Mouse (Mus musculus): ENCODE measurements at regions not wholly inside any gene's neighbourhood (a gene's known extent, or its start where the extent isn't known, plus 50 kb on each side); places are given as distances from the start of the nearest gene placed in this dataset.

DNA sequence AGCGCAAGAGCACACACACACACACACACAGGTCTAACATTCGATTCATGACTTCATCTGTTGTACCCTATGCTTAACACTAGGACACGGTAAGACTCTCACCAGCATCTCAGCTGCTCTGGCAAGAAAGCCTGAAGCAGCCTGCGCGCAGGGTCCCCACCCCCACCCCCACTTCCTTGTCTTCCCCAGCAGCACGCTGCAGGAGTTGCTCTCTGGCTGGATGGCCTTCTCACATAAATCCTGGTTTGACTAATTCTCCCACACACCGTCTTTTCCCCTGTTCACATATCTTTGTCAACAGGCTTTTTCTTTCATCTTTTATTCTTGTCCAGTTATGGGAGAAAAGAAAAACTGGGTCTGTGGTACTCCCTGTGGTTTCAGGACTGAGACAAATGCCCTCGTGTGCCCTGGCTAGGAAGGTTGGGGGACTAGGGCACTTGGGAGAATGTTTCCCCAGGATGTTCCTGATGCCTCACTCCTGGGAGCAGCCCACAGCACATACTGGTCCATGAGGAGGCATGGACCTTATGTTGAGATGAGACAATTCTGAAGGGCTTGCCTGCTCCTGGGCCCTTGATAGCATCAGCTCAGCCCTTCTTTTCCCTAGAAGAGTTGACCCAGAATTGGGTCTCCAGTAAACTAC, 181.2 kb downstream of the Mreg start:
- Histone ChIP-seq H3K4me2 (ENCODE audit: low read depth, low read length) (no peak overlapping the region), H3K4me3 (replicated peaks; ENCODE audit: low read length) (no peak overlapping the region)
- no peak for ATAC-seq (ENCODE audit: insufficient read depth, low FRiP score)

DNA sequence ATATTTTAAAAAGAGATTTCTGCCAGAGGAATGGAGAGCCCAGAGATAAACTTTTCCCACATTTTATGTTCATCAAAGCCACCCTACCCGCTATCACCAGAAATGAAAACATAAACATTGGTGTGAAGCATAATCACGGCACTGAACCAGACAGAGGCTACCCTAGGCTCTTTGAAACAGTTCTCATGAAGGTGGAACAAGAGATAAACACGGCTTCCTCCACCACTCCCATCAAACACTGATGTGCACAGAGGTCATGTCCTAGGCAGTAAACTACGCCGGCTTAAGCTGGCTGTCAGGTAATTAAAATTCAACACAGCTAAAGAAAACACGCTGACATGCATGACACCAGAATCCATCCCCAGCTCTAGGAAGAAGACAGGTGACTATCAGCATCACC, 182.5 kb downstream of the Mreg start:
- Histone ChIP-seq H3K9ac (ENCODE audit: low read length) (no peak overlapping the region), H3K9me3 (replicated peaks; ENCODE audit: control insufficient read depth, low read length) (no peaks in the 10 kb centered on the region), H3K4me2 (ENCODE audit: low read depth, low read length) (no peak overlapping the region), H3K36me3 (ENCODE audit: control insufficient read depth, insufficient read depth, low read length) (no peaks in the 10 kb centered on the region), H3K27ac (ENCODE audit: low read length) (no peak overlapping the region), H3K4me1 (ENCODE audit: control insufficient read depth, insufficient read depth, low read length) (no peaks in the 10 kb centered on the region), H3K27me3 (ENCODE audit: control insufficient read depth, insufficient read depth, low read length) (no peaks in the 10 kb centered on the region), H3K4me3 (replicated peaks; ENCODE audit: low read length) (no peak overlapping the region)
- WGBS = 60% methylated on average over 6 of the region's 6 CpGs
- no peak for ATAC-seq (ENCODE audit: insufficient read depth, low FRiP score)

More for the DNA sequence above, 181.2 kb downstream of the Mreg start:
- no peaks in the 10 kb centered on the region for H3K36me3 ChIP-seq (ENCODE audit: control insufficient read depth, insufficient read depth, low read length)
- no peaks in the 10 kb centered on the region for H3K27me3 ChIP-seq (ENCODE audit: control insufficient read depth, insufficient read depth, low read length)
- no peaks in the 10 kb centered on the region for H3K9me3 ChIP-seq (replicated peaks; ENCODE audit: control insufficient read depth, low read length)
- 62% methylated on average over 8 of the region's 8 CpGs for WGBS
- H3K4me1 ChIP-seq (ENCODE audit: control insufficient read depth, insufficient read depth, low read length) = no peaks in the 10 kb centered on the region
- H3K27ac ChIP-seq (ENCODE audit: low read length) = no peak overlapping the region
- H3K9ac ChIP-seq (ENCODE audit: low read length) = no peak overlapping the region

DNA sequence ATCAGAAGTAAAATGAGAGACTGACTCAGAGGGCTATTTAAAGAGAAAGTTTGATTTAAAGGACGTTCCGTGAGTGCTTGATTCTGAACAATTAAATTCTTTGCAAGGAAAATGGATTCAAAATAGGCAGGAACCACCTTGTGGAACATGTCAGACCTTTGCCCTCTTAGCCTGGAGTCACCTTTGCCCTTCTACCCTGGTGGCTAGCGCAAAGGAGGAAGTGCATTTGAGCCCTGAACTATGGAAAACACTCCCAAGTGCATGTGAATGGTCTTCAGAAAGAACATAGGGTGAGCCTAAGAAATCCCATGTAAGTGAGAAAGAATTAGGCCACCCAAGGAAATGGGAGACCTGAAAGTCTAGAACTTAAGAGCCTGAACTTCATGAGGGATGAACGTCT, 185.2 kb downstream of the Mreg start:
- Histone ChIP-seq H3K4me2 (ENCODE audit: low read depth, low read length) (no peak overlapping the region), H3K9ac (ENCODE audit: low read length) (no peak overlapping the region), H3K4me1 (ENCODE audit: control insufficient read depth, insufficient read depth, low read length) (no peaks in the 10 kb centered on the region), H3K4me3 (replicated peaks; ENCODE audit: low read length) (no peak overlapping the region), H3K36me3 (ENCODE audit: control insufficient read depth, insufficient read depth, low read length) (no peaks in the 10 kb centered on the region), H3K9me3 (replicated peaks; ENCODE audit: control insufficient read depth, low read length) (no peaks in the 10 kb centered on the region), H3K27ac (ENCODE audit: low read length) (no peak overlapping the region), H3K27me3 (ENCODE audit: control insufficient read depth, insufficient read depth, low read length) (no peaks in the 10 kb centered on the region)
- 92% methylated on average over 4 of the region's 4 CpGs for WGBS
- ATAC-seq (ENCODE audit: insufficient read depth, low FRiP score) = no peak

DNA sequence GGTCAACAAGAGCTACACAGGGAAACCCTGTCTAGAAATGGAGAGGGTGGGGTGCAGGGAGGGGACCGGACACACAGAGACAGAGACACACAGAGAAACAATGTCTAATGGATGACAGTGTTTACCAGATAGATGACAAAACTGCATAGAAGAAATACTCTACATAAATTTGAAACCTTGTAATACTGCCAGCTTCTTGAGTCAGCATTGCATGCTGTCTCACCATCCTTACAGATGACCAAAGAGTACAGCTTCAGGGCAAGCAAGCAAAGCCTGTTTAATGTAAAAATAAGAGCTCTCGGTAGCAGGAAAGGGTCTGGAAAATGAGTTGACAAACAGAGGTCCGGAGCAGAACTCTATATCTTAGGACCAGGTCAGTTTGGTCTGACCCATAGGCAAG, 189.5 kb downstream of the Mreg start:
- Histone ChIP-seq H3K4me1 (ENCODE audit: control insufficient read depth, insufficient read depth, low read length) (no peaks in the 10 kb centered on the region; the same call in 1 of the 2 replicates), H3K27me3 (ENCODE audit: control insufficient read depth, insufficient read depth, low read length) (no peaks in the 10 kb centered on the region), H3K36me3 (ENCODE audit: control insufficient read depth, insufficient read depth, low read length) (no peaks in the 10 kb centered on the region), H3K27ac (ENCODE audit: low read length) (no peak overlapping the region), H3K4me3 (replicated peaks; ENCODE audit: low read length) (no peak overlapping the region), H3K9ac (ENCODE audit: low read length) (no peak overlapping the region), H3K9me3 (replicated peaks; ENCODE audit: control insufficient read depth, low read length) (no peaks in the 10 kb centered on the region), H3K4me2 (ENCODE audit: low read depth, low read length) (no peak overlapping the region)
- no peak for ATAC-seq (ENCODE audit: insufficient read depth, low FRiP score)
- 62% methylated on average over 3 of the region's 3 CpGs for WGBS

DNA sequence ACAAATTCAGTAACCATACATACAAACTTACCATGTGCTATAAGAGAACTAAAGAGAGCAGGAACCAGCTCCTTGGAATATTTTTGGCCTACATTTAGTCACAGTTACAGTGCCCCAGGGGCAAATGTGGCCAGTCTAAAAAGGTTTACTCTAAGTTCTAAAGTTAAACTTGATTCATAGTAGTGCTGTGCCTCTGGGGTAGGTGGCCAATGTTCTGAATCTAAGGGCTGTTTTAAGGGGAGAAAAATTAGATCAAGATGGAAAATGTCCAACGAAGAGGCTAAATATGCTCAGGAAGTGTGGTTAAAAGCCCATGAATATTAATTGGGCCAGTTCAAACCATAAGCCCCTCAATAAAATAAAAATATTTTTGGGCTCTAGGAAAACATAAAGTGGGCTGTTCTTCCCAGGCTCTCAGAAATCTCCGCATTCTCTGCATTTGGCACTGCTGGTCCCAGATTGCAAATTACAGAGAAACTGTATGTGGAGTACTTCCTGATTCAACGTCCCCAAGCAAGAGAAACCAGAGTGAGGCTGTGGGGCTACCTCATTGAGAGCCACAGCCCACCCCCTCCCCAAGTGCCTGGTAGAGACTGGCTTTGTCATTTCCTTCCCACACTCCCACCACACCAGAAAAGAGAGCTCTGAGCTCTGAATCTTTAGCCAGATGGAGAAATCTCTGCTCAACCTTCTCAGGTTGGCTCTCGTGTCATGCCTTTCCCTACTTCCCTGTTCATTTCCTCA, 193.5 kb downstream of the Mreg start:
- Histone ChIP-seq H3K36me3 (ENCODE audit: control insufficient read depth, insufficient read depth, low read length) (no peaks in the 10 kb centered on the region), H3K4me1 (ENCODE audit: control insufficient read depth, insufficient read depth, low read length) (peaks cover 4% of the 10 kb centered on the region; the same call in 1 of the 2 replicates), H3K27ac (ENCODE audit: low read length) (no peak overlapping the region), H3K9ac (ENCODE audit: low read length) (no peak overlapping the region), H3K9me3 (replicated peaks; ENCODE audit: control insufficient read depth, low read length) (no peaks in the 10 kb centered on the region), H3K4me3 (replicated peaks; ENCODE audit: low read length) (no peak overlapping the region), H3K4me2 (ENCODE audit: low read depth, low read length) (no peak overlapping the region), H3K27me3 (ENCODE audit: control insufficient read depth, insufficient read depth, low read length) (no peaks in the 10 kb centered on the region)
- no peak for ATAC-seq (ENCODE audit: insufficient read depth, low FRiP score)
- 65% methylated on average over 4 of the region's 4 CpGs for WGBS

DNA sequence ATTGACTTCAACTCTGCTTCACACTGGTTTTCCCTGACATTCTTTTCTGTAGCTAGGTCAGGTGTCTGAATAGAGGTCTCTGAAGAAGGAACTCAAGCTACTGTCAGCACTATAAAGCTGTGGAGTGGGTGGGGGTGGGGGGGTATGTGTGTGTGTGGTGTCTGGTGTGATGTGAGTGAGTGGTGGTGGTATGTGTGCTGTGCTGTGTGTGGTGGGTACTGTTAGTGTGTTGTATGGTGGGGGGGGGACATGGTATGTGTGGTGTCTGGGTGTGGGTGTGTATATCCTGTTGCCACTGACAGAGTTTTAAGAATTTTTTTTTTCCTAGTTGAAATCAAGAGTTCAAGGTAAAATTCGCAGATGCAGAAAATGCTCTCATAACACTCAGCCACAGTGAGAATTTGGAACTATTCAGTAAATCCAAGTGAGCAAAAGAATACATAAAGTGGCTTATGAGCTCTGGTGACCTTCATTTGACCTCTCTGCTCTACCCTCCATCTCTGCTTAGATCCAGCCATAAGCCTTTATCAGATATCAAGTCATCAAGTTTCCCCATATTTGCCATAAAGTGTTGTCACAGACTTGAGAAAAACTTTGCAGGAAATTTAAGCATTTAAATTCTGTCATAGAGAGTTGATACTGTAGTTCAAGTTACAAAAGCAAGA, 194.2 kb downstream of the Mreg start:
- Histone ChIP-seq H3K9me3 (replicated peaks; ENCODE audit: control insufficient read depth, low read length) (no peaks in the 10 kb centered on the region), H3K27ac (ENCODE audit: low read length) (no peak overlapping the region), H3K4me3 (replicated peaks; ENCODE audit: low read length) (no peak overlapping the region), H3K27me3 (ENCODE audit: control insufficient read depth, insufficient read depth, low read length) (no peaks in the 10 kb centered on the region), H3K36me3 (ENCODE audit: control insufficient read depth, insufficient read depth, low read length) (no peaks in the 10 kb centered on the region), H3K9ac (ENCODE audit: low read length) (no peak overlapping the region), H3K4me1 (ENCODE audit: control insufficient read depth, insufficient read depth, low read length) (peaks cover 4% of the 10 kb centered on the region; the same call in 1 of the 2 replicates), H3K4me2 (ENCODE audit: low read depth, low read length) (no peak overlapping the region)
- 72% methylated on average over 1 of the region's 1 CpGs for WGBS
- ATAC-seq (ENCODE audit: insufficient read depth, low FRiP score) = no peak; the same call in 1 of the 2 replicates

DNA sequence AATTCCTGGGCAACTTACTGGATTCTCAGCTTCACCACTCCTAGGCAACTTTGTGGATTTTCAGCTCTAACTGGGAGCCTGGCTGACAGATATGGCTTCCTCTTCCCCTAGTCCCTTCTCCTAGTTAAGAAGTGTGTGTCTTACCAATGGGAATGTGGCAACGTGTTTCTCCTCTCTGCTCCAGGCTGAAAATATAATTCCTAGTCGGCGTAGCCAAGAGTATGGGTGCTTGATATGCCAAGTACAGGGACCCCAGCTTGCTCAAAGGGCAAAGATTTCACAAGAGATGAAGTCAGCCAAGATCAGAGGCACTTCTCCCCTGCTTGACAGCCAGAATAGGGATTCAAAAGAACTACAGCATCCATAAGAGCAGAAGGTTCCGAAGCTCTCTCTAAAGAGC, 196.6 kb downstream of the Mreg start:
- Histone ChIP-seq H3K4me1 (ENCODE audit: control insufficient read depth, insufficient read depth, low read length) (peaks cover 4% of the 10 kb centered on the region; the same call in 1 of the 2 replicates), H3K27ac (ENCODE audit: low read length) (no peak overlapping the region), H3K4me2 (ENCODE audit: low read depth, low read length) (no peak overlapping the region), H3K9ac (ENCODE audit: low read length) (no peak overlapping the region), H3K4me3 (replicated peaks; ENCODE audit: low read length) (no peak overlapping the region), H3K9me3 (replicated peaks; ENCODE audit: control insufficient read depth, low read length) (no peaks in the 10 kb centered on the region), H3K27me3 (ENCODE audit: control insufficient read depth, insufficient read depth, low read length) (no peaks in the 10 kb centered on the region), H3K36me3 (ENCODE audit: control insufficient read depth, insufficient read depth, low read length) (no peaks in the 10 kb centered on the region)
- 89% methylated on average over 4 of the region's 4 CpGs for WGBS
- ATAC-seq (ENCODE audit: insufficient read depth, low FRiP score) = no peak

DNA sequence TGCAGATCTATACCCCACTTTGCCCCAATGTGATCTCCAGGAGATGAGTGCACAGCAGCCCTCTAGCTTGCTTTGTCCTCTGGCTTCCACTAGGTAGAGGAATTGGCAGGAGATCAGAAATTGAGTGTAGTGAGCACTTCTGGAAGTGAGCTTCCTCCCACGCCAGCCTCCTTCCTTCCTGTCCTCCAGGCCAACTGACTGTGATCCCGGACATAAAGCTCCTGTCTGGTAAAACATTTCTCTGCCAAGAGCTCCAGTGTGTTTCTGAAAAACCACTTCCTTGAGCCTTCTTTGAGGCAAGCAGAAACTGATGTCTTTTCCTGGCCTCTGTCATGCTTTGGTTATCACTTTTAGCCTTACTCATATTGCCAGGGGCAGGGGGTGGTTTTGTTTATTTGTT, 197.5 kb downstream of the Mreg start:
- 48% methylated on average over 2 of the region's 2 CpGs for WGBS
- ATAC-seq (ENCODE audit: insufficient read depth, low FRiP score) = no peak
- Histone ChIP-seq H3K4me2 (ENCODE audit: low read depth, low read length) (no peak overlapping the region), H3K27me3 (ENCODE audit: control insufficient read depth, insufficient read depth, low read length) (no peaks in the 10 kb centered on the region), H3K27ac (ENCODE audit: low read length) (no peak overlapping the region), H3K4me3 (replicated peaks; ENCODE audit: low read length) (no peak overlapping the region), H3K9me3 (replicated peaks; ENCODE audit: control insufficient read depth, low read length) (no peaks in the 10 kb centered on the region), H3K9ac (ENCODE audit: low read length) (no peak overlapping the region), H3K36me3 (ENCODE audit: control insufficient read depth, insufficient read depth, low read length) (no peaks in the 10 kb centered on the region), H3K4me1 (ENCODE audit: control insufficient read depth, insufficient read depth, low read length) (peaks cover 7% of the 10 kb centered on the region; the same call in 1 of the 2 replicates)

DNA sequence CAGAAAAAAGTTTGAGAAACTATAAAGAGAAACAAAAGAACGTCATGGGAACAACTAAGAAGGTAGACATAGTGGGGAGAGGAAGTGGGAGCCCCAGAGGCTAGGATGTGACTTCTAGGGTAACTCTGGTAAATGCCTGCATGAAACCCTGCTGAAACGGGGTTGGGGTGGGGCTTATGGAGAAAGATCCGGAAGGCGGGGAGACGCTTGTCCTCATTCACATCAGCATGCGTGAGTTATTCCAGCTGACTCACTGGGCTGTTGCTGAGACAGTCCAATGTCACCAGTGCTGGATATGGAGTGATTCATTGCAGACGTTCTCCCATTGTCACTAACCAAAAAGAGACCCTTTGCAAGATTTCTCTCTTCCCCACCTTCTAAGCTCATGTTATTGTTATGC, 198.2 kb downstream of the Mreg start:
- Histone ChIP-seq H3K4me3 (replicated peaks; ENCODE audit: low read length) (no peak overlapping the region), H3K4me1 (ENCODE audit: control insufficient read depth, insufficient read depth, low read length) (peaks cover 11% of the 10 kb centered on the region; the same call in 1 of the 2 replicates), H3K9me3 (replicated peaks; ENCODE audit: control insufficient read depth, low read length) (no peaks in the 10 kb centered on the region), H3K27me3 (ENCODE audit: control insufficient read depth, insufficient read depth, low read length) (no peaks in the 10 kb centered on the region), H3K27ac (ENCODE audit: low read length) (no peak overlapping the region), H3K4me2 (ENCODE audit: low read depth, low read length) (no peak overlapping the region), H3K36me3 (ENCODE audit: control insufficient read depth, insufficient read depth, low read length) (no peaks in the 10 kb centered on the region), H3K9ac (ENCODE audit: low read length) (no peak overlapping the region)
- ATAC-seq (ENCODE audit: insufficient read depth, low FRiP score) = no peak
- WGBS = 77% methylated on average over 7 of the region's 7 CpGs

Data from stomach, embryonic 16.5 days (tissue).